Mouse (Mus musculus) myocyte (in vitro differentiated cells): ENCODE data around the gene Miga1. TPM values are rescaled to one million over a fixed set of nuclear protein-coding genes. Genes with fewer than 3 reads are reported as not detected.

Source experiments
- H3K27me3 ChIP-seq: one replicate; pipeline ENCODE4 v1.6.1; 2011; ENCODE audit not compliant: control insufficient read depth, insufficient read depth, insufficient read length
- H3K36me3 ChIP-seq: one replicate; pipeline ENCODE4 v1.6.1; 2011; ENCODE audit not compliant: control insufficient read depth, insufficient read depth
- H3K4me2 ChIP-seq: one replicate; pipeline ENCODE4 v1.6.1; 2011; ENCODE audit warnings: low read depth, control low read depth
- H3K4me3 ChIP-seq: one replicate; pipeline ENCODE4 v1.5.1; 2011; ENCODE audit warnings: mild to moderate bottlenecking, control low read depth, moderate library complexity
- H3K79me2 ChIP-seq: one replicate; pipeline ENCODE4 v1.6.1; 2011; ENCODE audit not compliant: control insufficient read depth, insufficient read depth
- H3ac ChIP-seq: one replicate; pipeline ENCODE4 v1.6.1; 2011; ENCODE audit not compliant: control insufficient read depth, insufficient read length
- CEBPB ChIP-seq: IDR thresholded peaks from 2 replicates; pipeline ENCODE4 v1.6.1; 2011; ENCODE audit warnings: mild to moderate bottlenecking, moderate library complexity; ENCODE audit not compliant: poor library complexity, insufficient read depth, severe bottlenecking
- E2F4 ChIP-seq: IDR thresholded peaks from one replicate; pipeline ENCODE4 v1.6.1; 2011; ENCODE audit warnings: mild to moderate bottlenecking, control low read depth, moderate library complexity; ENCODE audit not compliant: insufficient read depth
- MAX ChIP-seq: IDR thresholded peaks from one replicate; pipeline ENCODE4 v1.6.1; 2011; ENCODE audit warnings: low read depth, mild to moderate bottlenecking, control low read depth
- MYOD1 ChIP-seq, 3 experiments: IDR thresholded peaks; one replicate each; pipeline ENCODE4 v1.6.1; 2011; ENCODE audit warnings: control low read depth in 2 of 3, low read depth in 2 of 3, mild to moderate bottlenecking in 2 of 3, moderate library complexity in 1 of 3; ENCODE audit not compliant: insufficient read length in 2 of 3, control insufficient read depth in 1 of 3
- MYOG ChIP-seq, 3 experiments: IDR thresholded peaks; one replicate each; pipeline ENCODE4 v1.6.1; 2011; ENCODE audit warnings: control low read depth in 2 of 3, low read depth in 2 of 3, mild to moderate bottlenecking in 2 of 3; ENCODE audit not compliant: insufficient read length in 2 of 3, control insufficient read depth in 1 of 3, insufficient read depth in 1 of 3
- POLR2A ChIP-seq: IDR thresholded peaks from one replicate; pipeline ENCODE4 v1.6.1; 2011; ENCODE audit warnings: low read depth, mild to moderate bottlenecking, control low read depth, moderate library complexity; ENCODE audit not compliant: insufficient read length
- POLR2AphosphoS2 ChIP-seq: IDR thresholded peaks from one replicate; pipeline ENCODE4 v1.6.1; 2011; ENCODE audit warnings: low read depth, control low read depth; ENCODE audit not compliant: insufficient read length
- REST ChIP-seq: IDR thresholded peaks from one replicate; pipeline ENCODE4 v1.6.1; 2011; ENCODE audit warnings: mild to moderate bottlenecking, control low read depth, moderate library complexity; ENCODE audit not compliant: insufficient read depth, insufficient read length
- SRF ChIP-seq: IDR thresholded peaks from one replicate; pipeline ENCODE4 v1.6.1; 2011; ENCODE audit warnings: low read depth; ENCODE audit not compliant: control insufficient read depth, insufficient read length
- TCF12 ChIP-seq: IDR thresholded peaks from one replicate; pipeline ENCODE4 v1.6.1; 2011; ENCODE audit warnings: mild to moderate bottlenecking, control low read depth; ENCODE audit not compliant: poor library complexity, insufficient read depth, severe bottlenecking
- TCF3 ChIP-seq: IDR thresholded peaks from one replicate; pipeline ENCODE4 v1.6.1; 2011; ENCODE audit warnings: low read depth, control low read depth; ENCODE audit not compliant: insufficient read length
- USF1 ChIP-seq: IDR thresholded peaks from one replicate; pipeline ENCODE4 v1.6.1; 2011; ENCODE audit warnings: low read depth, mild to moderate bottlenecking, control low read depth, moderate library complexity
- polyA plus RNA-seq: library from polyadenylated mRNA; unstranded; fragments of >200 nt; fragmentation: generic; extraction: Trizol; gene quantifications from one replicate; pipeline ENCODE4 v1.2.1, GENCODE M21; 2012; ENCODE audit warnings: missing spikeins

The Miga1 gene
- polyA plus RNA-seq, 1 experiment, result 0.26 TPM

DNA sequence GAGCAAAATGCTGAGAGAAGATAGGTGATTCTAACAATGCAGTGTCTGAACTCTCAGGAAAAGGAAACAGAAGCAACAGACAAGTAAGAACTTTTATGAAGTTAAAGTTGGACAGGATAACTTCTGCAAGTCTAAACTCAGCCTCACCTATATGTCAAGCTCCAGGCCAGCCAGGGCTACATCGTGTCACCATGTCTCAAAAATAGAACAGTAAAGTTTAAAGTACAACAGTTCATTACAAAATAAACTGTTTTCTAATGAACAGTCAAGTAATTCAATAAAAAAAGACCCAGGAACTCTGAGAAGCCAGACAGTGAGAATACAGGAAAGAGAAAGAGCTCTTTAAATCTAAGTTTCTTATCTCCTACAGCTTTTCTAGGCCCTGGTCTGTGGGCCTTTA, 89.7 kb downstream of the Miga1 start:
- peaks cover 41% of the 10 kb centered on the region for H3K36me3 ChIP-seq
- no peak overlapping the region for H3K4me3 ChIP-seq
- no peaks in the 10 kb centered on the region for H3K79me2 ChIP-seq
- H3K4me2 ChIP-seq, result no peak overlapping the region
- TF ChIP-seq USF1 (no peak), POLR2AphosphoS2 (no peak), POLR2A (no peak), MAX (no peak), CEBPB (no peak), MYOD1 (IDR thresholded peaks at IDR 0.05; ENCODE audit: control insufficient read depth in 1 of 3, insufficient read length in 2 of 3, low read depth in 2 of 3) (no peak), E2F4 (no peak), TCF3 (no peak), SRF (no peak), MYOG (IDR thresholded peaks at IDR 0.05; ENCODE audit: control insufficient read depth in 1 of 3, insufficient read depth in 1 of 3, insufficient read length in 2 of 3, low read depth in 2 of 3) (no peak), REST (no peak), TCF12 (no peak)
- no peaks in the 10 kb centered on the region for H3K27me3 ChIP-seq
- no peak overlapping the region for H3ac ChIP-seq

DNA sequence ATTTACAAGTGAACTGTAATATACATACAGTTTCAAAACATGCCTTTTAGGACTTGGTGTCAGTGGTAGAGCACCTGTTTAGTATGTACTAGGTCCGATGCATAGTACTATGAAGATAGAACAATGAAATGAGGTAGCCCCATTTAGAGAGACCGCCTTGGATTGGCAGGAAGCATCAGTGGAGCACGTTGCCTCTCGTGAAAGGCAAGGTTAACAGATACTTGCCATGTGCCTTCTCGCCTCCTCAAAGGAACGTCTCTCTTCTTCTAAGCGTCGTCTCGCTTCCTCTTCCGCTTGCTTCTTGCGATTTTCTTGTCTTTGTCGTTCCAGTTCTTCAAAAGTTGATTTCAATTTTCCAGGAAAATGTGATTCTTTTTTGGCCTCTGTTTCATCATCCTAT, 92.5 kb downstream of the Miga1 start:
- TF ChIP-seq SRF (no peak), E2F4 (no peak), POLR2AphosphoS2 (peak; percentile 50), TCF3 (no peak), MYOG (IDR thresholded peaks at IDR 0.05; ENCODE audit: control insufficient read depth in 1 of 3, insufficient read depth in 1 of 3, insufficient read length in 2 of 3, low read depth in 2 of 3) (no peak)
- Histone ChIP-seq H3K4me2 (no peak overlapping the region), H3K4me3 (no peak overlapping the region), H3ac (no peak overlapping the region), H3K36me3 (peaks cover 40% of the 10 kb centered on the region), H3K79me2 (no peaks in the 10 kb centered on the region), H3K27me3 (no peaks in the 10 kb centered on the region)

DNA sequence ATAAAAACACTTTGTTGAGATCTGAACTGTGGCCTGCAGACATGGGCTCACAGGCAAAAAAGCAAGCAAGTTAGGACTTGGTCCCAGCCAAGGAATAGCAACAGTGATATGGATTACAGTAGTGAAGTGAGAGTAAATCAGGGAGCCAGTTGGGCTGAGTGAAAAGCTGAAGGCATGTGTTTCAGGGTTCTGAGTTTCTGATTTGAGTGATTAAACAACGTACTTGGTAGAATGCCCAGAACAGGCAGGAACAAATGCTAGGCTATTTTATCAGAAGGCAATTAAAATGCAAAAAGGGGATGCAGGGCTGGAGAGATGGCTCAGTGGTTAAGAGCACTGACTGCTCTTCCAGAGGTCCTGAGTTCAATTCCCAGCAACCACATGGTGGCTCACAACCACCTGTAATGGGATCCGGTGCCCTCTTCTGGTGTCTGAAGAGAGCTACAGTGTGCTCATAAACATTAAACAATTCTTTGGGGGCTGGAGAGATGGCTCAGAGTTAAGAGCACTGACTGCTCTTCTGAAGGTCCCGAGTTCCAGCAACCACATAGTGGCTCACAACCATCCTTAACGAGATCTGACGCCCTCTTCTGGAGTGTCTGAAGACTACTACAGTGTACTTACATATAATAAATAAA, 94.8 kb downstream of the Miga1 start:
- H3K36me3 ChIP-seq, result peaks cover 60% of the 10 kb centered on the region
- no peak overlapping the region for H3ac ChIP-seq
- H3K4me2 ChIP-seq, result no peak overlapping the region
- H3K79me2 ChIP-seq, result no peaks in the 10 kb centered on the region
- TF ChIP-seq SRF, result no peak
- no peak for TF ChIP-seq MYOD1 (IDR thresholded peaks at IDR 0.05; ENCODE audit: control insufficient read depth in 1 of 3, insufficient read length in 2 of 3, low read depth in 2 of 3)
- TF ChIP-seq POLR2AphosphoS2, result peak; percentile 31
- no peak for TF ChIP-seq CEBPB
- TF ChIP-seq TCF12, result no peak
- no peak for TF ChIP-seq REST
- H3K27me3 ChIP-seq, result no peaks in the 10 kb centered on the region
- H3K4me3 ChIP-seq, result no peak overlapping the region

DNA sequence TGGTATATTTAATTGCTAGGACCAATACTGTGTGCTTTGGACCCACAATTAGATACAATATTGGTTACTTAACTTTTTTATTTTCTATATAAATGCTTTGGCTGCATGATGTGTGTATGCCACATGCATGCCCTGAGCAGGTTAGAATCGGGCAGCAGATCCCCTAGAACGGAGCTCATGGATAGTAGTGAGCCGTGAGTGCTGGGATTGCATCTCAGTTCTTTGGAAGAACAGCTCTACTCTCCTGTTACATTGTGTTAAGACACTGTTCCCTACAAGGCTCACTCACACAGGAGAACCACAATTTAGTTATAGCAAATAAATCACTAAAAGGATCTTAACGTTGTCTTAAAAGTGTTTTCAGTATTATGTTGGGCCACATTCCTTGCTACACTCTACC, 96.9 kb downstream of the Miga1 start:
- Histone ChIP-seq H3K27me3 (no peaks in the 10 kb centered on the region), H3K36me3 (peaks cover 77% of the 10 kb centered on the region), H3K4me2 (no peak overlapping the region), H3K4me3 (no peak overlapping the region), H3K79me2 (no peaks in the 10 kb centered on the region), H3ac (no peak overlapping the region)
- TF ChIP-seq MYOD1 (IDR thresholded peaks at IDR 0.05; ENCODE audit: control insufficient read depth in 1 of 3, insufficient read length in 2 of 3, low read depth in 2 of 3) (no peak), POLR2AphosphoS2 (peak; percentile 65)

DNA sequence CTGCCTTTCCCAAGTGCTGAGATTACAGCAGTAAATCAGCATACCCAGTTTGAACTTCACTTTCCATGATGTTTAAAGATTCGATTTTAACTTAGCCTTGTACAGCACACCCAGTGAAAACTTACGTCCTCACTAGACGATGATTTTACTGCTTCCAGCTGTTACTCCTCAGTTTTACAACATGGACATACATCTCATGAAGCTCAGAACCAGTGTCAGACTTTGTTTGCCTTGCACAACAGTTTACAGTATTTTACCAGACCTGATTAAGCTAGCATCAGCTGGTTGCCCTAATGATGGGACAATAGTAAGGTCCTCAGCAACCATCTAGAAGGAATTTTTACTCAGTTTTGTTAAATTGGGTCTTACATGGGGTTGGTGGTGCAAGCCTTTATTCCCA, 99.1 kb downstream of the Miga1 start:
- H3K4me2 ChIP-seq, result no peak overlapping the region
- no peaks in the 10 kb centered on the region for H3K79me2 ChIP-seq
- H3K4me3 ChIP-seq, result no peak overlapping the region
- no peak overlapping the region for H3ac ChIP-seq
- H3K27me3 ChIP-seq, result no peaks in the 10 kb centered on the region
- peaks cover 73% of the 10 kb centered on the region for H3K36me3 ChIP-seq
- TF ChIP-seq MYOD1 (IDR thresholded peaks at IDR 0.05; ENCODE audit: control insufficient read depth in 1 of 3, insufficient read length in 2 of 3, low read depth in 2 of 3) (no peak), CEBPB (no peak), TCF12 (no peak), SRF (no peak)

DNA sequence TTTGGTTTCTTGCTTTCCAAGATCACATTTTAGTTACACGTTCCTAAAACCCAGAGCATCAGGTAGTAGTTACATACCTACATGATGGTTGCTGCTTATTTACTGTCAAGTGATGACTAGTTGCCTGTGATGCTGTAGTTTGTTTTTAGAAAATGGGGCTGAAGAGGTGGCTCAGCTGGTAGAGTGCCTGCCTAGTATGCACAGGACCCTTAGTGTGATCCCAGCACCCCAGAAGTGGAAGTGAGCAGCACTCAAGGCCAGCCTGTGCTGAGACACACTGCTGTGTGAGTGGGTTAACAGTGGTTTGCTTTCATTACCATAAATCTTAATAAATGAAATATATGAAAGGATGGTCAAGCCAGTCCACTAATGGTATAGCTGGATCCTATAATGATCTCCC, 100.6 kb downstream of the Miga1 start:
- H3K4me2 ChIP-seq, result no peak overlapping the region
- H3K4me3 ChIP-seq, result no peak overlapping the region
- no peak overlapping the region for H3ac ChIP-seq
- no peaks in the 10 kb centered on the region for H3K79me2 ChIP-seq
- H3K27me3 ChIP-seq, result no peaks in the 10 kb centered on the region
- TF ChIP-seq MYOG (IDR thresholded peaks at IDR 0.05; ENCODE audit: control insufficient read depth in 1 of 3, insufficient read depth in 1 of 3, insufficient read length in 2 of 3, low read depth in 2 of 3) (no peak), POLR2AphosphoS2 (peak; percentile 72)
- H3K36me3 ChIP-seq, result peaks cover 78% of the 10 kb centered on the region
